Comparison of ENCODE assay signal across 9 mouse cellular contexts in genomic region chr4:154163296-154163695, GRCm38 (mm10). TPM values are rescaled to one million over a fixed set of nuclear protein-coding genes. Genes with fewer than 3 reads are reported as not detected.
A peak's percentile ranks its signal among the peaks of the same experiment; 100 is the strongest.
DNase-seq lines count a peak whose midpoint lies in the region; ATAC-seq and TF ChIP-seq lines count a peak whose summit lies in the region.
"Had no signal": no experiment of that assay in that cellular context is flagged by ENCODE, and none has a peak within 500 bp of the region (broad histone marks: within the 10 kb centered on the region; RNA-seq: fewer than 3 reads in every experiment).

No protein-coding gene starts in this region.

- H3K4me2 ChIP-seq in hindbrain, embryonic 14.5 days (replicated peaks), result no peak overlapping the region
- no peak overlapping the region for H3K4me2 ChIP-seq in hindbrain, embryonic 12.5 days (replicated peaks)
- no peak overlapping the region for H3K4me2 ChIP-seq in CH12.LX (ENCODE audit: insufficient read depth, low read depth, poor library complexity, severe bottlenecking)
- H3K4me2 ChIP-seq: embryonic facial prominence, embryonic 15.5 days had no signal

- ATAC-seq in hindbrain, embryonic 14.5 days (ENCODE audit: low FRiP score), result no peak
- no peak for ATAC-seq in hindbrain, embryonic 12.5 days (ENCODE audit: low FRiP score)
- 0 out of 2 replicates have a peak, but pooled peaks have one; percentile 8 for ATAC-seq in megakaryocyte-erythroid progenitor cell, adult 5-6 weeks (replicated peaks; ENCODE audit: low FRiP score, low TSS enrichment, poor library complexity, severe bottlenecking)

- no peaks in the 10 kb centered on the region for H3K79me2 ChIP-seq in CH12.LX (replicated peaks; ENCODE audit: control insufficient read depth, extremely low read depth, insufficient read depth, poor library complexity, severe bottlenecking)

- TF ChIP-seq EP300 in CH12.LX (IDR thresholded peaks at IDR 0.05; ENCODE audit: low read length), result no peak

- no peak overlapping the region for H3K9ac ChIP-seq in hindbrain, embryonic 14.5 days
- H3K9ac ChIP-seq in hindbrain, embryonic 12.5 days, result no peak overlapping the region
- no peak overlapping the region for H3K9ac ChIP-seq in CH12.LX (ENCODE audit: insufficient read depth, low read depth)
- H3K9ac ChIP-seq: embryonic facial prominence, embryonic 15.5 days had no signal

- no peaks in the 10 kb centered on the region for H3K9me3 ChIP-seq in hindbrain, embryonic 14.5 days (ENCODE audit: control insufficient read depth, low read length)
- H3K9me3 ChIP-seq in hindbrain, embryonic 12.5 days (replicated peaks), result no peaks in the 10 kb centered on the region
- H3K9me3 ChIP-seq in CH12.LX (replicated peaks; ENCODE audit: low read length), result no peaks in the 10 kb centered on the region
- H3K9me3 ChIP-seq: embryonic facial prominence, embryonic 15.5 days had no signal

- in situ Hi-C loops in CH12.LX (cut with MboI; ENCODE audit: low pct_ligation_motif_present, low pct_unique_long_range_greater_than_20kb, low sequenced_read_pairs), result no loop called here

- H3K36me3 ChIP-seq in hindbrain, embryonic 14.5 days (replicated peaks; ENCODE audit: control insufficient read depth, insufficient read depth), result peaks cover 5% of the 10 kb centered on the region
- H3K36me3 ChIP-seq in hindbrain, embryonic 12.5 days, result peaks cover 6% of the 10 kb centered on the region
- peaks cover 9 to 11% of the 10 kb centered on the region in 2 experiments for H3K36me3 ChIP-seq in CH12.LX (replicated peaks in 1 of 2; ENCODE audit: control insufficient read depth in 1 of 2, insufficient read depth in 1 of 2, low read length in 1 of 2)

- dilution Hi-C loops in CH12.LX (cut with MboI; ENCODE audit: extremely low pct_ligation_motif_present, extremely low pct_unique_long_range_greater_than_20kb, low sequenced_read_pairs), result no loop called here

- TF ChIP-seq CTCF in CH12.LX (conservative IDR thresholded peaks at IDR 0.05 in 1 of 2, IDR thresholded peaks at IDR 0.05 in 1 of 2; ENCODE audit: low read depth in 2 of 2, low read length in 2 of 2), result peak; percentile 77 to 81

- WGBS in hindbrain, embryonic 14.5 days, result 14% methylated on average over 7 of the region's 7 CpGs
- WGBS in hindbrain, embryonic 12.5 days, result 16% methylated on average over 7 of the region's 7 CpGs

- H3K27ac ChIP-seq in hindbrain, embryonic 14.5 days, result no peak overlapping the region
- no peak overlapping the region for H3K27ac ChIP-seq in hindbrain, embryonic 12.5 days
- H3K27ac ChIP-seq in CH12.LX (ENCODE audit: insufficient read depth, low read depth), result no peak overlapping the region
- H3K27ac ChIP-seq: embryonic facial prominence, embryonic 15.5 days had no signal

- H3K27me3 ChIP-seq in hindbrain, embryonic 14.5 days (ENCODE audit: control insufficient read depth, insufficient read depth, low read length), result no peaks in the 10 kb centered on the region; the same call in 1 of the 2 replicates
- peaks cover 2% of the 10 kb centered on the region; the same call in 1 of the 2 replicates for H3K27me3 ChIP-seq in hindbrain, embryonic 12.5 days
- H3K27me3 ChIP-seq in CH12.LX (replicated peaks), result peaks cover 17% of the 10 kb centered on the region
- H3K27me3 ChIP-seq: embryonic facial prominence, embryonic 15.5 days had no signal

- no peak for TF ChIP-seq POLR2A in CH12.LX (IDR thresholded peaks at IDR 0.05; ENCODE audit: low read depth, low read length)

- peak; percentile 64 for TF ChIP-seq RAD21 in CH12.LX (IDR thresholded peaks at IDR 0.05; ENCODE audit: low read depth, low read length)

- peak; percentile 92 for DNase-seq in hindbrain, embryonic 14.5 days (ENCODE audit: low spot score)
- peak; percentile 68 for DNase-seq in CH12.LX (ENCODE audit: extremely low read depth)
- DNase-seq in brain, adult 2 months (ENCODE audit: low read depth, low spot score), result peak; percentile 88
- DNase-seq in forelimb bud, embryonic 11.5 days (ENCODE audit: low read depth, low spot score), result peak; percentile 70
- peak; percentile 64 to 74 for DNase-seq in layer of hippocampus, postnatal 14 days (ENCODE audit: low spot score in 2 of 2)
- DNase-seq in thymus, postnatal 10 days (ENCODE audit: low spot score in 2 of 2), result peak; percentile 32 to 62

- no peak overlapping the region for H3K4me3 ChIP-seq in hindbrain, embryonic 14.5 days (replicated peaks; ENCODE audit: low read length)
- no peak overlapping the region for H3K4me3 ChIP-seq in hindbrain, embryonic 12.5 days
- H3K4me3 ChIP-seq in CH12.LX (replicated peaks in 1 of 3; ENCODE audit: low read depth in 2 of 3, low read length in 2 of 3, poor library complexity in 1 of 3), result no peak overlapping the region
- H3K4me3 ChIP-seq: embryonic facial prominence, embryonic 15.5 days had no signal

- H3K4me1 ChIP-seq in hindbrain, embryonic 14.5 days (replicated peaks; ENCODE audit: control insufficient read depth, insufficient read depth, low read length), result peaks cover 14% of the 10 kb centered on the region
- H3K4me1 ChIP-seq in hindbrain, embryonic 12.5 days, result peaks cover 23% of the 10 kb centered on the region
- H3K4me1 ChIP-seq in CH12.LX (ENCODE audit: control insufficient read depth in 1 of 2, insufficient read depth in 2 of 2), result peaks cover 13 to 20% of the 10 kb centered on the region in 2 experiments

TF ChIP-seq in CH12.LX, 34 proteins besides CTCF, POLR2A, EP300 and RAD21:
- TF ChIP-seq ZKSCAN1 (IDR thresholded peaks at IDR 0.05; ENCODE audit: borderline replicate concordance, low read depth, low read length) (no peak), KAT2A (IDR thresholded peaks at IDR 0.05; ENCODE audit: insufficient replicate concordance, low read length) (no peak), CHD1 (IDR thresholded peaks at IDR 0.05; ENCODE audit: low read depth, low read length) (no peak), MYC (IDR thresholded peaks at IDR 0.05; ENCODE audit: low read depth, low read length) (0 out of 2 replicates have a peak, but pooled peaks have one; percentile 17), GABPA (IDR thresholded peaks at IDR 0.05; ENCODE audit: insufficient replicate concordance, low read depth, low read length) (no peak), CHD2 (IDR thresholded peaks at IDR 0.05; ENCODE audit: low read length) (no peak), MAX (IDR thresholded peaks at IDR 0.05; ENCODE audit: low read length) (no peak), SMC3 (IDR thresholded peaks at IDR 0.05; ENCODE audit: low read depth, low read length) (peak; percentile 74), BHLHE40 (IDR thresholded peaks at IDR 0.05; ENCODE audit: low read depth, low read length) (no peak)

RNA-seq across cellular contexts. Expression of gene Tprgl, which starts 2.8 kb away (rescaled TPM):
- 203 and 222 TPM in 2 replicates for polyA plus RNA-seq in hindbrain, embryonic 14.5 days (2014; fragmentation: Nextera tagmentation; extraction: Ambion mirVana)
- 154 and 159 TPM in 2 replicates for polyA plus RNA-seq in hindbrain, embryonic 12.5 days (2016; fragmentation: Nextera tagmentation; extraction: Ambion mirVana)
- 47.5 and 48.6 TPM in 2 replicates for total RNA-seq in CH12.LX (2012; rRNA removed)
- 64.1 and 64.5 TPM in 2 replicates for total RNA-seq in CH12.LX (2014; rRNA removed)
- polyA plus RNA-seq in CH12.LX (2012; ENCODE audit: insufficient read length, low read depth), result 62.5 and 67.8 TPM in 2 replicates
- total RNA-seq in layer of hippocampus, postnatal 14 days (2021), result 100 to 1,000 TPM; 156 to 166 TPM
- 67.6 and 82.8 TPM in 2 replicates for total RNA-seq in megakaryocyte-erythroid progenitor cell, adult 5-6 weeks (2014; fragmentation: Nextera tagmentation)
- total RNA-seq in megakaryocyte-erythroid progenitor cell, adult 5-6 weeks (2017), result 39.9 and 49.6 TPM in 2 replicates

RNA-seq across cellular contexts. Expression of gene Megf6, which starts 7.2 kb away (rescaled TPM):
- 8.8 and 10.1 TPM in 2 replicates for polyA plus RNA-seq in hindbrain, embryonic 14.5 days (2014; fragmentation: Nextera tagmentation; extraction: Ambion mirVana)
- polyA plus RNA-seq in hindbrain, embryonic 12.5 days (2016; fragmentation: Nextera tagmentation; extraction: Ambion mirVana), result 38.6 and 43.7 TPM in 2 replicates
- not detected in 2 replicates for total RNA-seq in CH12.LX (2012; rRNA removed)
- total RNA-seq in CH12.LX (2014; rRNA removed), result not detected in 2 replicates
- polyA plus RNA-seq in CH12.LX (2012; ENCODE audit: insufficient read length, low read depth), result not detected in 2 replicates
- 10 to 100 TPM in 1 of 2 experiments, 1 to 10 TPM in 1; 9.4 to 11.6 TPM for total RNA-seq in layer of hippocampus, postnatal 14 days (2021)
- 0.22 and 0.37 TPM in 2 replicates for total RNA-seq in megakaryocyte-erythroid progenitor cell, adult 5-6 weeks (2014; fragmentation: Nextera tagmentation)
- total RNA-seq in megakaryocyte-erythroid progenitor cell, adult 5-6 weeks (2017), result 0.38 TPM in 1 of 2 replicates, not detected in the other

RNA-seq across cellular contexts. Expression of gene Wrap73, which starts 21.1 kb away (rescaled TPM):
- polyA plus RNA-seq in hindbrain, embryonic 14.5 days (2014; fragmentation: Nextera tagmentation; extraction: Ambion mirVana), result 35.3 and 36.3 TPM in 2 replicates
- polyA plus RNA-seq in hindbrain, embryonic 12.5 days (2016; fragmentation: Nextera tagmentation; extraction: Ambion mirVana), result 41.9 and 42.9 TPM in 2 replicates
- total RNA-seq in CH12.LX (2012; rRNA removed) (70.1 and 77.6 TPM in 2 replicates), CH12.LX (2014; rRNA removed) (42.4 and 49.3 TPM in 2 replicates)
- polyA plus RNA-seq in CH12.LX (2012; ENCODE audit: insufficient read length, low read depth), result 31.5 and 32.1 TPM in 2 replicates
- total RNA-seq in layer of hippocampus, postnatal 14 days (2021), result 10 to 100 TPM; 29.7 to 36.1 TPM
- total RNA-seq in megakaryocyte-erythroid progenitor cell, adult 5-6 weeks (2014; fragmentation: Nextera tagmentation), result 23.3 and 29.7 TPM in 2 replicates
- total RNA-seq in megakaryocyte-erythroid progenitor cell, adult 5-6 weeks (2017), result 8.9 and 10.9 TPM in 2 replicates

RNA-seq across cellular contexts. Expression of gene Trp73, which starts 23.3 kb away (rescaled TPM):
- 0.68 and 0.96 TPM in 2 replicates for polyA plus RNA-seq in hindbrain, embryonic 14.5 days (2014; fragmentation: Nextera tagmentation; extraction: Ambion mirVana)
- 1.7 and 2.4 TPM in 2 replicates for polyA plus RNA-seq in hindbrain, embryonic 12.5 days (2016; fragmentation: Nextera tagmentation; extraction: Ambion mirVana)
- 27.7 and 34.3 TPM in 2 replicates for total RNA-seq in CH12.LX (2012; rRNA removed)
- total RNA-seq in CH12.LX (2014; rRNA removed), result 12.5 and 14.0 TPM in 2 replicates
- 19.0 and 30.0 TPM in 2 replicates for polyA plus RNA-seq in CH12.LX (2012; ENCODE audit: insufficient read length, low read depth)
- total RNA-seq in layer of hippocampus, postnatal 14 days (2021), result 1 to 10 TPM; 3.8 to 4.0 TPM
- total RNA-seq in megakaryocyte-erythroid progenitor cell, adult 5-6 weeks (2014; fragmentation: Nextera tagmentation), result not detected in 2 replicates
- total RNA-seq in megakaryocyte-erythroid progenitor cell, adult 5-6 weeks (2017), result not detected in 2 replicates

Comparison
In these comparisons a context has a peak if more than half of its experiments do, and no peak if none do; other contexts are left out.
1. RNA of gene Megf6, which starts 7.2 kb away (total RNA-seq): 9.4 to 11.6 TPM in layer of hippocampus, postnatal 14 days; 0.22 to 0.38 TPM in megakaryocyte-erythroid progenitor cell, adult 5-6 weeks and not detected in CH12.LX; every median in the first group is over 4 times any median in the second.
2. Peak in every context shown above with its lines, with median percentiles within 50 percentile points of each other: DNase-seq.